Mouse (Mus musculus): ENCODE results near the gene Ccdc28b. TPM values are rescaled to one million over a fixed set of nuclear protein-coding genes. Genes with fewer than 3 reads are reported as not detected.

Gene Ccdc28b
- total and polyA plus RNA-seq, 3 experiments: 10.8 to 16.8 (median 11.3) TPM

DNA sequence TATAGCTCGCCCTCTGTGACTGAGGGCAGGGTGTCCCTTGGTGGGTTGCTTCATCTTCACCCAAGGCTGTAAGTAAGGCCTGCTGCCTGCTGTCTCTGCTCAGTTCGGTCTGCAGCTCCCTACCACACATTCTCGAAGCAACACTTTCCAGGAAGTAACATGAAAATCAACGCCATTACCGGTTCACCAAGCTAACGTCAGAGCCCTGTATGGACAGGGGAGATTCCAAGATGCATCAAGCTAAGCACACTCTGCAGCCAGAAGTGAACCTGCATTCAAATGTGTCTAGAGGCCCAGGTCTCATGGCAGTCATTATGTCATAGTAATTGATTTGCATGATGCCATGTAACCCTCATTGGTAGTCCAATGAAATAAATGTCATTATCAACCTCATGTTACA lies 53.7 kb downstream of the Ccdc28b start:
- Histone ChIP-seq H3K79me2 (replicated peaks; ENCODE audit: control insufficient read depth, insufficient read depth, low read length) (no peaks in the 10 kb centered on the region), H3K27me3 (ENCODE audit: control insufficient read depth, insufficient read depth, low read length) (no peaks in the 10 kb centered on the region), H3K36me3 (ENCODE audit: control insufficient read depth, insufficient read depth, low read length) (no peaks in the 10 kb centered on the region), H3K27ac (no peak overlapping the region), H3K4me1 (ENCODE audit: control insufficient read depth, insufficient read depth, low read length) (no peaks in the 10 kb centered on the region; the same call in 1 of the 2 replicates), H3K4me3 (no peak overlapping the region), H3K9ac (ENCODE audit: low read depth, low read length) (no peak overlapping the region)
- WGBS: 86% methylated on average over 6 of the region's 6 CpGs
- TF ChIP-seq CTCF (IDR thresholded peaks at IDR 0.05) (no peak), POLR2A (IDR thresholded peaks at IDR 0.05; ENCODE audit: insufficient read depth, low read depth, low read length) (no peak), EP300 (IDR thresholded peaks at IDR 0.05; ENCODE audit: insufficient read depth, low read depth, low read length) (no peak)
- intact Hi-C loops (cut with DNase I): no loop called here
- DNase-seq: no peak

Other genes with a start within 250 kb of the Ccdc28b start
- gene Zbtb8a, start 245.8 kb downstream of the Ccdc28b start, total RNA-seq (2021): 1 to 10 TPM; 2.5 to 3.5 TPM
- gene Zbtb8a, start 245.8 kb downstream of the Ccdc28b start, polyA plus RNA-seq (2012; rRNA removed): 3.2 and 5.5 TPM in 2 replicates
- gene Zbtb8b, start 183.1 kb downstream of the Ccdc28b start, total RNA-seq (2021): under 1 TPM; 0.07 to 0.10 TPM
- 0.08 and 0.09 TPM in 2 replicates for gene Zbtb8b, start 183.1 kb downstream of the Ccdc28b start, polyA plus RNA-seq (2012; rRNA removed)
- 10 to 100 TPM; 48.8 to 50.3 TPM for gene Bsdc1, start 162.4 kb downstream of the Ccdc28b start, total RNA-seq (2021)
- 21.3 and 25.0 TPM in 2 replicates for gene Bsdc1, start 162.4 kb downstream of the Ccdc28b start, polyA plus RNA-seq (2012; rRNA removed)
- gene Tssk3, start 132.9 kb downstream of the Ccdc28b start, total RNA-seq (2021): not detected
- gene Tssk3, start 132.9 kb downstream of the Ccdc28b start, polyA plus RNA-seq (2012; rRNA removed): 0.14 TPM in 1 of 2 replicates, not detected in the other
- gene Fam229a, start 132.8 kb downstream of the Ccdc28b start, total RNA-seq (2021): under 1 TPM in 1 of 2 experiments, not detected in 1; 0.45 TPM
- gene Fam229a, start 132.8 kb downstream of the Ccdc28b start, polyA plus RNA-seq (2012; rRNA removed): 0.64 TPM in 1 of 2 replicates, not detected in the other
- 1 to 10 TPM; 3.5 to 5.1 TPM for gene Marcksl1, start 110.4 kb downstream of the Ccdc28b start, total RNA-seq (2021)
- 5.1 and 7.0 TPM in 2 replicates for gene Marcksl1, start 110.4 kb downstream of the Ccdc28b start, polyA plus RNA-seq (2012; rRNA removed)
- gene Hdac1, start 81.2 kb downstream of the Ccdc28b start, total RNA-seq (2021): 10 to 100 TPM; 15.7 to 16.1 TPM
- gene Hdac1, start 81.2 kb downstream of the Ccdc28b start, polyA plus RNA-seq (2012; rRNA removed): 17.9 and 35.2 TPM in 2 replicates
- gene Lck, start 50.3 kb downstream of the Ccdc28b start, total RNA-seq (2021): 1 to 10 TPM in 1 of 2 experiments, under 1 TPM in 1; 0.84 to 1.1 TPM
- 1.6 and 3.5 TPM in 2 replicates for gene Lck, start 50.3 kb downstream of the Ccdc28b start, polyA plus RNA-seq (2012; rRNA removed)
- under 1 TPM in 1 of 2 experiments, not detected in 1; 0.81 TPM for gene Fam167b, start 45.4 kb downstream of the Ccdc28b start, total RNA-seq (2021)
- 1.4 and 1.8 TPM in 2 replicates for gene Fam167b, start 45.4 kb downstream of the Ccdc28b start, polyA plus RNA-seq (2012; rRNA removed)
- 100 to 1,000 TPM; 116 to 132 TPM for gene Eif3i, start 23.3 kb downstream of the Ccdc28b start, total RNA-seq (2021)
- 185 and 257 TPM in 2 replicates for gene Eif3i, start 23.3 kb downstream of the Ccdc28b start, polyA plus RNA-seq (2012; rRNA removed)
- 10 to 100 TPM; 35.9 to 41.7 TPM for gene Tmem234, start 23.3 kb downstream of the Ccdc28b start, total RNA-seq (2021)
- gene Tmem234, start 23.3 kb downstream of the Ccdc28b start, polyA plus RNA-seq (2012; rRNA removed): 69.5 and 74.9 TPM in 2 replicates
- under 1 TPM; 0.39 to 0.45 TPM for gene Dcdc2b, start 9.7 kb downstream of the Ccdc28b start, total RNA-seq (2021)
- gene Dcdc2b, start 9.7 kb downstream of the Ccdc28b start, polyA plus RNA-seq (2012; rRNA removed): 1.7 and 3.3 TPM in 2 replicates
- gene Iqcc, start 4.8 kb downstream of the Ccdc28b start, total RNA-seq (2021): 10 to 100 TPM; 13.0 to 19.7 TPM
- 24.5 and 30.9 TPM in 2 replicates for gene Iqcc, start 4.8 kb downstream of the Ccdc28b start, polyA plus RNA-seq (2012; rRNA removed)
- 10 to 100 TPM; 25.6 to 27.2 TPM for gene Txlna, start 17.1 kb upstream of the Ccdc28b start, total RNA-seq (2021)
- 13.7 and 23.3 TPM in 2 replicates for gene Txlna, start 17.1 kb upstream of the Ccdc28b start, polyA plus RNA-seq (2012; rRNA removed)
- gene Kpna6, start 48.8 kb upstream of the Ccdc28b start, total RNA-seq (2021): 10 to 100 TPM; 69.6 to 79.2 TPM
- 28.2 and 57.9 TPM in 2 replicates for gene Kpna6, start 48.8 kb upstream of the Ccdc28b start, polyA plus RNA-seq (2012; rRNA removed)
- gene Tmem39b, start 72.9 kb upstream of the Ccdc28b start, total RNA-seq (2021): 1 to 10 TPM; 4.8 to 5.0 TPM
- 13.4 and 14.4 TPM in 2 replicates for gene Tmem39b, start 72.9 kb upstream of the Ccdc28b start, polyA plus RNA-seq (2012; rRNA removed)
- 10 to 100 TPM; 38.1 to 41.7 TPM for gene Khdrbs1, start 118.4 kb upstream of the Ccdc28b start, total RNA-seq (2021)
- gene Khdrbs1, start 118.4 kb upstream of the Ccdc28b start, polyA plus RNA-seq (2012; rRNA removed): 11.4 and 11.7 TPM in 2 replicates
- 100 to 1,000 TPM; 194 to 199 TPM for gene Ptp4a2, start 187.3 kb upstream of the Ccdc28b start, total RNA-seq (2021)
- 51.6 and 110 TPM in 2 replicates for gene Ptp4a2, start 187.3 kb upstream of the Ccdc28b start, polyA plus RNA-seq (2012; rRNA removed)

All from heart, adult 2 months (tissue).